Mouse (Mus musculus): ENCODE measurements around the gene Ate1. TPM values are rescaled to one million over a fixed set of nuclear protein-coding genes. Genes with fewer than 3 reads are reported as not detected.
"Not testable (repeated sequence)": the region's sequence is repeated elsewhere in the genome, so short reads cannot be mapped to it uniquely, and the experiment has no call there.

Gene Ate1
- polyA plus RNA-seq, 1 experiment: 0.34 TPM

GRCm38 (mm10) chr7:130454226-130454625 is 65.9 kb downstream of the Ate1 start:
- Histone ChIP-seq H3K4me3 (replicated peaks) (no peak overlapping the region), H3K36me3 (ENCODE audit: control insufficient read depth) (peaks cover 45% of the 10 kb centered on the region), H3K4me1 (ENCODE audit: control insufficient read depth) (no peaks in the 10 kb centered on the region), H3K27me3 (ENCODE audit: control insufficient read depth) (no peaks in the 10 kb centered on the region), H3K9me3 (ENCODE audit: control insufficient read depth, low read length) (no peaks in the 10 kb centered on the region; the same call in 1 of the 2 replicates)
- TF ChIP-seq TAL1 (IDR thresholded peaks at IDR 0.05; ENCODE audit: low read length): no peak
- no peak for TF ChIP-seq GATA1 (IDR thresholded peaks at IDR 0.05; ENCODE audit: low read length)

GRCm38 (mm10) chr7:130435776-130436175 is 84.4 kb downstream of the Ate1 start:
- no peak for TF ChIP-seq TAL1 (IDR thresholded peaks at IDR 0.05; ENCODE audit: low read length)
- TF ChIP-seq GATA1 (IDR thresholded peaks at IDR 0.05; ENCODE audit: low read length): no peak
- H3K4me3 ChIP-seq (replicated peaks): no peak overlapping the region
- peaks cover 2% of the 10 kb centered on the region for H3K36me3 ChIP-seq (ENCODE audit: control insufficient read depth)
- no peaks in the 10 kb centered on the region for H3K27me3 ChIP-seq (ENCODE audit: control insufficient read depth)
- no peaks in the 10 kb centered on the region for H3K9me3 ChIP-seq (ENCODE audit: control insufficient read depth, low read length)
- H3K4me1 ChIP-seq (ENCODE audit: control insufficient read depth): peaks cover 7% of the 10 kb centered on the region

- Histone ChIP-seq H3K36me3 (ENCODE audit: control insufficient read depth) (no peaks in the 10 kb centered on the region; the same call in 1 of the 2 replicates), H3K9me3 (ENCODE audit: control insufficient read depth, low read length) (no peaks in the 10 kb centered on the region), H3K4me3 (replicated peaks) (no peak overlapping the region), H3K27me3 (ENCODE audit: control insufficient read depth) (no peaks in the 10 kb centered on the region), H3K4me1 (ENCODE audit: control insufficient read depth) (peaks cover 5% of the 10 kb centered on the region)
- TF ChIP-seq TAL1 (IDR thresholded peaks at IDR 0.05; ENCODE audit: low read length): no peak
- TF ChIP-seq GATA1 (IDR thresholded peaks at IDR 0.05; ENCODE audit: low read length): no peak
These were observed 88.0 kb downstream of the Ate1 start for GRCm38 (mm10) chr7:130432141-130432540.

GRCm38 (mm10) chr7:130426586-130426985 is 93.6 kb downstream of the Ate1 start:
- Histone ChIP-seq H3K36me3 (ENCODE audit: control insufficient read depth) (no peaks in the 10 kb centered on the region), H3K4me3 (replicated peaks) (no peak overlapping the region), H3K9me3 (ENCODE audit: control insufficient read depth, low read length) (no peaks in the 10 kb centered on the region), H3K27me3 (ENCODE audit: control insufficient read depth) (no peaks in the 10 kb centered on the region), H3K4me1 (ENCODE audit: control insufficient read depth) (no peaks in the 10 kb centered on the region)
- no peak for TF ChIP-seq GATA1 (IDR thresholded peaks at IDR 0.05; ENCODE audit: low read length)
- TF ChIP-seq TAL1 (IDR thresholded peaks at IDR 0.05; ENCODE audit: low read length): no peak

GRCm38 (mm10) chr7:130425991-130426390 is 94.2 kb downstream of the Ate1 start:
- Histone ChIP-seq H3K4me1 (ENCODE audit: control insufficient read depth) (no peaks in the 10 kb centered on the region), H3K36me3 (ENCODE audit: control insufficient read depth) (no peaks in the 10 kb centered on the region), H3K4me3 (replicated peaks) (no peak overlapping the region), H3K9me3 (ENCODE audit: control insufficient read depth, low read length) (no peaks in the 10 kb centered on the region), H3K27me3 (ENCODE audit: control insufficient read depth) (no peaks in the 10 kb centered on the region)
- TF ChIP-seq GATA1 (IDR thresholded peaks at IDR 0.05; ENCODE audit: low read length): no peak
- no peak for TF ChIP-seq TAL1 (IDR thresholded peaks at IDR 0.05; ENCODE audit: low read length)

- no peaks in the 10 kb centered on the region for H3K27me3 ChIP-seq (ENCODE audit: control insufficient read depth)
- no peaks in the 10 kb centered on the region for H3K9me3 ChIP-seq (ENCODE audit: control insufficient read depth, low read length)
- no peak overlapping the region for H3K4me3 ChIP-seq (replicated peaks)
- H3K36me3 ChIP-seq (ENCODE audit: control insufficient read depth): peaks cover 10% of the 10 kb centered on the region
- TF ChIP-seq GATA1 (IDR thresholded peaks at IDR 0.05; ENCODE audit: low read length) (no peak), TAL1 (IDR thresholded peaks at IDR 0.05; ENCODE audit: low read length) (no peak)
- no peaks in the 10 kb centered on the region for H3K4me1 ChIP-seq (ENCODE audit: control insufficient read depth)
These were observed 100.2 kb downstream of the Ate1 start for GRCm38 (mm10) chr7:130419961-130420360.

- Histone ChIP-seq H3K27me3 (ENCODE audit: control insufficient read depth) (no peaks in the 10 kb centered on the region), H3K36me3 (ENCODE audit: control insufficient read depth) (peaks cover 5% of the 10 kb centered on the region), H3K9me3 (ENCODE audit: control insufficient read depth, low read length) (no peaks in the 10 kb centered on the region), H3K4me1 (ENCODE audit: control insufficient read depth) (no peaks in the 10 kb centered on the region), H3K4me3 (replicated peaks) (no peak overlapping the region)
- TF ChIP-seq TAL1 (IDR thresholded peaks at IDR 0.05; ENCODE audit: low read length) (no peak), GATA1 (IDR thresholded peaks at IDR 0.05; ENCODE audit: low read length) (no peak)
These were observed 112.5 kb downstream of the Ate1 start for GRCm38 (mm10) chr7:130407622-130408021.

GRCm38 (mm10) chr7:130403346-130403745 is 116.8 kb downstream of the Ate1 start:
- Histone ChIP-seq H3K4me3 (replicated peaks) (no peak overlapping the region), H3K36me3 (ENCODE audit: control insufficient read depth) (peaks cover 12% of the 10 kb centered on the region), H3K9me3 (ENCODE audit: control insufficient read depth, low read length) (no peaks in the 10 kb centered on the region), H3K27me3 (ENCODE audit: control insufficient read depth) (no peaks in the 10 kb centered on the region), H3K4me1 (ENCODE audit: control insufficient read depth) (no peaks in the 10 kb centered on the region)
- no peak for TF ChIP-seq TAL1 (IDR thresholded peaks at IDR 0.05; ENCODE audit: low read length)
- no peak for TF ChIP-seq GATA1 (IDR thresholded peaks at IDR 0.05; ENCODE audit: low read length)

- no peak overlapping the region for H3K4me3 ChIP-seq (replicated peaks)
- no peaks in the 10 kb centered on the region for H3K9me3 ChIP-seq (ENCODE audit: control insufficient read depth, low read length)
- no peaks in the 10 kb centered on the region for H3K4me1 ChIP-seq (ENCODE audit: control insufficient read depth)
- no peaks in the 10 kb centered on the region for H3K27me3 ChIP-seq (ENCODE audit: control insufficient read depth)
- peaks cover 21% of the 10 kb centered on the region for H3K36me3 ChIP-seq (ENCODE audit: control insufficient read depth)
- no peak for TF ChIP-seq GATA1 (IDR thresholded peaks at IDR 0.05; ENCODE audit: low read length)
- no peak for TF ChIP-seq TAL1 (IDR thresholded peaks at IDR 0.05; ENCODE audit: low read length)
These were observed 125.5 kb downstream of the Ate1 start for GRCm38 (mm10) chr7:130394697-130395096.

- H3K36me3 ChIP-seq (ENCODE audit: control insufficient read depth): peaks cover 29% of the 10 kb centered on the region
- H3K27me3 ChIP-seq (ENCODE audit: control insufficient read depth); H3K4me1 ChIP-seq (ENCODE audit: control insufficient read depth); H3K9me3 ChIP-seq (ENCODE audit: control insufficient read depth, low read length); H3K4me3 ChIP-seq (replicated peaks): not testable (repeated sequence)
These were observed 130.1 kb downstream of the Ate1 start for GRCm38 (mm10) chr7:130390060-130390459.
